Mouse (Mus musculus): Measurements from ENCODE around the gene Psd. TPM values are rescaled to one million over a fixed set of nuclear protein-coding genes. Genes with fewer than 3 reads are reported as not detected.
A peak's percentile ranks its signal among the peaks of the same experiment; 100 is the strongest.

Gene Psd
- polyA plus RNA-seq, 1 experiment from 2014 or later = 7.0 TPM

DNA sequence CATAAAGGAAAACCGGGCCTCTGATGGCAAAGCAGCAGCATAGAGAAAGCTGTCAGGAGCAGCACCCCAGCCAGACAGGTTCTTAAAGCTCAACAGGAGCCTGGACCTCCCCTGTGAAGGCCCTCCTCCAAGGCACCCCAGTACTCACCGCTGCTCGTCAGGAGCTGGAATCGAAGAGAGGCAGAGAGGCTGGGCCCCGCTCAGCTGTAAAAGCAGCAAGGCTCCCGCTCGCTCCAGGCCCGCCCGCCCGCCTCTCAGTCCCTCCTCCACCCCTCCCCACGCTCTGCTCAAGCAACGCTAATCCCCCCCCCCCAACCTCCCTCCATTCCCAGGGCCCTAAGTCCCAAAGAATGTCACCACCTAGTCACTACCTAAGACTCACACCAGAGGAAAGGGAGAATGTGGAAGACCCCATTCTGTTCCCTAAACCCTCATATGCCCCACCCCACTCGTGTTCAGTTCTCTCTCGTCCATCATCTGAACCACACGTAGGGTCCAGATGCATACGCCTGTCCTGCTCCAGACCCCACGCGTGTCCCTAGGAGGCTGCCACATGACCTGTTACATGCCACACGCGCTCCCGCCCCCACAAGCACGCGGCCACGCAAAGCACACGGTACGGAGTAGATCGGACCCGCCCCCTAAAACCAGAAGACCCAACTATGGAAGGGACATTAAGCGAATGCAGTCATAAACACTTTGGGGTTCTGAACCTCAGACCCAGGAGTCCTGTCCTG lies 769 bp downstream of the Psd start:
- H3K4me2 ChIP-seq = peak overlapping the region; percentile 100; the same call in 1 of the 2 replicates

DNA sequence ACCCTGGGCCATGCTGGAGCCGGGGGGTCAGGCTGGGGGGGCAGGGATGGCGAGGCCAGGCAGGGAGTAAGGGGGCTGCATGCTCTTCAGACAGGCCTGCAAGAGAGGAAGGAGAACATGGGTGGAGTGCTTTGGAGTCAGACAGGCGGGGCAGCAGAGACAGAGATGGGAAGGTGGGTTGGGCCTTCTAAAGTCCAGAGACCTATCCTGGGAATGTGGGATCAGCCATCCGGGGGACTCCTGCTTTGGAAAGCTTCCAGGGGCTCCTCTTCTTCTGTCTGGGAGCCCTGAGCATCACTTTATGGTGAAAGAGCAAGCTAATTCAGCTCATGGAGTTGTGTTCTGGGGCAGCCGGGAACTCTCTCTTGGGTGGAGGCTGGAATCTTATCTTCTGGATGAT lies 2.0 kb downstream of the Psd start:
- Histone ChIP-seq H3K9me3 (no peaks in the 10 kb centered on the region), H3K36me3 (no peaks in the 10 kb centered on the region), H3K9ac (no peak overlapping the region), H3K27me3 (peaks cover 77% of the 10 kb centered on the region), H3K4me3 (no peak overlapping the region), H3K27ac (no peak overlapping the region), H3K4me2 (no peak overlapping the region), H3K4me1 (peaks cover 27% of the 10 kb centered on the region)
- WGBS = 50% methylated on average over 5 of the region's 5 CpGs
- ATAC-seq (ENCODE audit: borderline replicate concordance, extremely low read depth, low FRiP score, low TSS enrichment) = no peak

More for the DNA sequence above, 769 bp downstream of the Psd start:
- Histone ChIP-seq H3K9me3 (no peaks in the 10 kb centered on the region), H3K27ac (no peak overlapping the region), H3K27me3 (peaks cover 65% of the 10 kb centered on the region), H3K4me1 (peaks cover 27% of the 10 kb centered on the region), H3K36me3 (peaks cover 8% of the 10 kb centered on the region; the same call in 1 of the 2 replicates), H3K9ac (no peak overlapping the region), H3K4me3 (no peak overlapping the region; the same call in 1 of the 2 replicates)
- ATAC-seq (ENCODE audit: borderline replicate concordance, extremely low read depth, low FRiP score, low TSS enrichment) = no peak
- 4% methylated on average over 29 of the region's 29 CpGs for WGBS

DNA sequence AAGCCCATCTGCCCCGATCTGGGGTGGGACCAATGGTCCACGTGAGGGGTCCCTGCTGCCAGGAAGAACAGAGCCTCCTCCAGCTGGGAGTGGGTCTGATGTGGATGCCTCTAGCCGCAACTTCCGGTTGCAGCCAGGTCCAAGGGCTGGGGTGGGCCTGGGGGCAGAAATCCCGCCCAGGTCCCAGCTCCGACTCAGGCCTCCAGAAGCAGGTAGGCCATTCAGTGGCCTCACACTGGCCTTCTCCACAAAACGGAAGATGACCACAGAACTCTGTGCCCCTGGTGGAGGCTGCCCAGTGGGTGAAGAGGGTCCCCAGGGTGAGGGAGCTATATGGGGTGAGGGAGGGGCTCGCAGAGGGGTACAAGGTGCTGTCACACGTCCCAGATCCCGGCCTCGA lies 2.6 kb downstream of the Psd start:
- H3K9me3 ChIP-seq = no peaks in the 10 kb centered on the region
- ATAC-seq (ENCODE audit: borderline replicate concordance, extremely low read depth, low FRiP score, low TSS enrichment) = no peak
- no peak overlapping the region for H3K4me3 ChIP-seq
- WGBS = 57% methylated on average over 11 of the region's 11 CpGs
- no peaks in the 10 kb centered on the region for H3K36me3 ChIP-seq
- H3K4me2 ChIP-seq = no peak overlapping the region
- H3K4me1 ChIP-seq = peaks cover 22% of the 10 kb centered on the region
- H3K27me3 ChIP-seq = peaks cover 83% of the 10 kb centered on the region
- no peak overlapping the region for H3K9ac ChIP-seq
- H3K27ac ChIP-seq = no peak overlapping the region

DNA sequence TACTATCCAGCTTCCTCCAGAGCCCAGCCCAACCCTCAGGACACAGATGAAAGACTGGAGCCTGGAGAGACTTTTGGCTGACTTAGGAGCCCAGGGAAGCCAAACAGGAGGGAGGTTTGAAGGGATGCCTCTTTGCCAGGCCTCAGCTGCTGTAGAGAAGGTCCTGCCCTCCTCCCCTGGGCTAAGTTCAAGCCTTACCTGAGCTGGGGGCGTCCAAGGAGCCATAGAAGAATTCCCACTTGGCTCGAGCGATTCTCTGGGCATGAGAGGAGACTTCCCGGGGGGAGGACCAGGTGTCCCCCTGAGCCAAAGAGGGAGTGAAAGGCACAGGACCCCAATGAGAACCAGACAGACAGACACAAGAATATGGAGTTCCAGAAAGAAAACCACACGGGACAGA lies 3.2 kb downstream of the Psd start:
- no peaks in the 10 kb centered on the region for H3K36me3 ChIP-seq
- no peak overlapping the region for H3K4me2 ChIP-seq
- peaks cover 89% of the 10 kb centered on the region for H3K27me3 ChIP-seq
- H3K9ac ChIP-seq = no peak overlapping the region
- WGBS = 66% methylated on average over 5 of the region's 5 CpGs
- H3K4me3 ChIP-seq = no peak overlapping the region
- H3K4me1 ChIP-seq = peaks cover 16% of the 10 kb centered on the region
- H3K27ac ChIP-seq = no peak overlapping the region
- no peaks in the 10 kb centered on the region for H3K9me3 ChIP-seq
- no peak for ATAC-seq (ENCODE audit: borderline replicate concordance, extremely low read depth, low FRiP score, low TSS enrichment)

DNA sequence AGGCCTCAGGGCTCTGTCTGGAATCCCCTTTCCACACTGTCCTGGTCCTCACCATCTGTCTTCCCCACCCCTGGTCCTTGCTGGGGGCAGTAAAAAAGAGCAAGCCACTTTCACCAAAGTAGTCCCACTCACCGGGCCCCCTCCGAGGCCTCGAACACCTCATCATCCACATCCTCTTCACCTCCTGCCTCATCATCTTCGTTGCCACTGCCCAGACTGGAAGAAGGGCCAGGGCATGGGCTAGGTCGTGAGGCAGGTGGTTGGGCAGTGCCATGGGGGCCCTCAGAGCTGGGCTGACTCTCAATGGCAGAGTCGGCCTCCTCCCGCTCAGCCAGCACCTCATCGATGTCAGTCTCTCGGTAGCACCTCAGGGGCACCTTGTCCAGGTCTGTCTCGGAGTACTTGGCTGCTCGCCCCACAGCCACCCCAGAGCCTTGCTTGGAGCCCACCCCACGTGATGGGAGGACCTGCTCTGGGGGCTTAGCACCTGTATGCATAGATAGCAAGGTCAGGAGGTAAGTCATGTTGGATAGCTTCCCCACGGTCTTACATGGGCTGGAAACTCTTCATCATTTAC lies 3.9 kb downstream of the Psd start:
- Histone ChIP-seq H3K9me3 (no peaks in the 10 kb centered on the region), H3K27ac (no peak overlapping the region), H3K4me1 (peaks cover 21% of the 10 kb centered on the region), H3K27me3 (peaks cover 96% of the 10 kb centered on the region), H3K36me3 (no peaks in the 10 kb centered on the region), H3K4me3 (no peak overlapping the region), H3K9ac (no peak overlapping the region), H3K4me2 (no peak overlapping the region)
- no peak for ATAC-seq (ENCODE audit: borderline replicate concordance, extremely low read depth, low FRiP score, low TSS enrichment)
- WGBS = 67% methylated on average over 13 of the region's 13 CpGs

DNA sequence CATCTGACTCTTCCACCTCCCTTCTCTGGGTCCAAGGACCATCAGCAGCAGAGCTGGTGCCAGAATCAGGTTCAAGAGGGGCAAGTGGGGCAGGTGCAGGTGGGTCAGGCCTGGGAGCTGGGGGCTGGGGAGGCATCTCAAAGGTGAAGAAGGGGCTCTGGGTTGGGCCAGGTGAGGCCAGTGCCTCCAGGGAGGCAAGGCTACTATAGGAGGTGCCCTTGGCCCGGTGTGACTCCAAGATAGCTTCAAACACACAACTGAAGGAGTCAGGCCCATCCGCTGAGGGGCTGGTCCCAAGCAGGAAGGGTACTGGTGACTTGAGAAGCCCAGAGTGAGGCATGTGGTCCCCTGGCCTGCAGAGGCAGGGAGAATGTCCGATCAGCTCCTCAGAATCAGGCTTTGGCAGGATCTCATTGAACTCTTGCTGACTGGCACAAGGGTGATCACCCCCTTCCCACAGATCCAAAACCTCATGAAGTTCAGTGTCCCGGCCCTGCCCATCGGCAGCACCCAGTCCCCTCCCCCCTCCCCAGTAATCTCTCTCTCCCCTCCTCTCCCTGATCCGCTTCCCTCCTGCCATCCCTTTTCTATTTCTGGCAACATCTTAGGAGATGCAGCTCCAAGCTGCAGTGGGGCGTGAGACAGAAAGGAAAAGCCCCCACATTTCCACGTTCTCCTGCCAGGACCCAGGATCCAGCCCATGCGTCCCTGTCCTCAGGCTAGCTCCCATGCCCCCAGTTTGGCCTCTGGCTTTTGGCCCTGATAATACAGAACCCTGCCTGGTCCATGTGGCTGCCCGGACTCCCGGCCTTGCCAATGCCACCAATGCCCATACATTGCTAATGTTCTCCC lies 4.6 kb downstream of the Psd start:
- no peak overlapping the region for H3K27ac ChIP-seq
- H3K9me3 ChIP-seq = no peaks in the 10 kb centered on the region
- H3K27me3 ChIP-seq = peaks cover 99% of the 10 kb centered on the region
- ATAC-seq (ENCODE audit: borderline replicate concordance, extremely low read depth, low FRiP score, low TSS enrichment) = no peak
- H3K4me3 ChIP-seq = no peak overlapping the region
- WGBS = 46% methylated on average over 11 of the region's 11 CpGs
- no peak overlapping the region for H3K4me2 ChIP-seq
- H3K36me3 ChIP-seq = no peaks in the 10 kb centered on the region
- no peak overlapping the region for H3K9ac ChIP-seq
- H3K4me1 ChIP-seq = peaks cover 22% of the 10 kb centered on the region

DNA sequence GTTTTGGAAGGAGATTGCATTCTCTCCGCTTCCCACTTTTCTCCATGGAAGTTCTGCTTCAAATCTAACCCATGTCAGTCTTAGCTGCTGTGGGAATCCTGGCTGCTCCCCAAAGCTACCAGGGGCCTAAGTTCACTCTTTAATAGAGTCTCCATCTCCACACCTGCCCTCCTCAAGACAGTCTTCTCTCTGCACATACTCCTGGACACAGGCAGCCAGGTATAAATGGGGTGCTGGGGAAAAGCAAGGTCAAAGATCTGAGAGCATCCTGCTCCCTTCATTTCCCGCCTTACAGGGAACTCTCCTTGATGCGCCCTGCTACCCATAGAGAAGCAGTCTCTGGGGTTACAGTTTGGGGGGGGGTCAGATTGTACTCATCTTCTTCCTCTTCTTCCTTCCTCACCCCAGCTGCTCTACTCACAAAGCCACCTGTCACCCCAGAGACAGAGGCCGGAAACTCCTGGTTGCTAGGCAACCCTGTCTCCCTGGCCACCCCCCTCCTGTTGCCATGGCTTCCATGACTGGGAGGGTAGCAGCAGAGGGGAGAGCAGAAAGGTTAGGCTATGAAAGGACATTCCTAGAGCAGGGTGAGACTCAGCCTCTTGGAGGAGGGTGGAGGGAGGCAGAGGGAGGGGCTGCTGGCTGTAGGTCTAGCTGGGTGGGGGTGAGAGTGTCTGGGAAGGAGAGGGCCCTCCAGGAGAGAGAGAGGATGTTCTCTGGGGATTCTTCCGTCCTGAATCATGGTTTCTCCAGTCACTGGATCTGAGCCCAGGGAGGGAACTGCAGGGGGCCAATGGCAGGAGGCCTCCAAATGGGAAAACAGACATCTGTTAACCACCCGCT lies 5.6 kb downstream of the Psd start:
- ATAC-seq (ENCODE audit: borderline replicate concordance, extremely low read depth, low FRiP score, low TSS enrichment) = no peak
- H3K27me3 ChIP-seq = peaks cover 99% of the 10 kb centered on the region
- H3K4me3 ChIP-seq = no peak overlapping the region
- peaks cover 15% of the 10 kb centered on the region for H3K4me1 ChIP-seq
- H3K9me3 ChIP-seq = no peaks in the 10 kb centered on the region
- 24% methylated on average over 6 of the region's 6 CpGs for WGBS
- no peak overlapping the region for H3K27ac ChIP-seq
- H3K4me2 ChIP-seq = no peak overlapping the region
- no peaks in the 10 kb centered on the region for H3K36me3 ChIP-seq
- H3K9ac ChIP-seq = no peak overlapping the region

DNA sequence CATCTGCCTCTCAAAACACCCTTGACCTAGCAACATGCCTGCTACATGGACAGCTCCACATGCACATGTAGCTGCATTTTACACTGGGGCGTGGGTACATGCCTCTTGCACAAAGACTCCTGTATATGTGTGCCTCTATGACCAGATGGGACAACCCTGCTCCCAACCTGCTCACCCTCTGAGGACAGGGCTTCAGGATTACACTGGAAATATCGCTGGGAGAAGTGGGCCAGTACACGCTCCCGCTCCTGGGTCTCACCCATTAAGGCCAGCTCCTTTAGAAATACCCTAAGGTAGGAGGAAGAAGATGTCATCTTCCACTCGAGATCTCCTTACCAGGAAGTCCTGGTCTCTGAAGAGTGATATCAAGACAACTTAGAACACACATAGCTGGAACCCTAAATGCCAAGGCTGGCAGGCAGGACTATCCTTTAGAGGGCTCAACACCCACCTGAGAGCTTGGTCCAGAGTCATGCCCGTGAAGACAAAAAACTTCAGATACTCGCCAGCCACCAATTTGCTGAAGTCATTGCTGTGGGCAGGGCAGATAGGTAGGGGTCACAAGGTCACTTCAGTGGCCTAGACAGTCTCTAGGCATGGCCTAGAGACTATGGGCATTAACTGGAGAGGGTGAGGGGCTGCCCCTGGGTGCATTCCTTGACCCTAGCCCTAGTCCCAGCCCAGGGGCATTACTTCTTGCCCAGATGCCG lies 6.7 kb downstream of the Psd start:
- Histone ChIP-seq H3K4me1 (peaks cover 15% of the 10 kb centered on the region), H3K4me2 (no peak overlapping the region), H3K9me3 (no peaks in the 10 kb centered on the region), H3K27me3 (peaks cover 99% of the 10 kb centered on the region), H3K4me3 (no peak overlapping the region), H3K9ac (no peak overlapping the region), H3K36me3 (no peaks in the 10 kb centered on the region), H3K27ac (no peak overlapping the region)
- WGBS = 69% methylated on average over 8 of the region's 8 CpGs
- ATAC-seq (ENCODE audit: borderline replicate concordance, extremely low read depth, low FRiP score, low TSS enrichment) = no peak

DNA sequence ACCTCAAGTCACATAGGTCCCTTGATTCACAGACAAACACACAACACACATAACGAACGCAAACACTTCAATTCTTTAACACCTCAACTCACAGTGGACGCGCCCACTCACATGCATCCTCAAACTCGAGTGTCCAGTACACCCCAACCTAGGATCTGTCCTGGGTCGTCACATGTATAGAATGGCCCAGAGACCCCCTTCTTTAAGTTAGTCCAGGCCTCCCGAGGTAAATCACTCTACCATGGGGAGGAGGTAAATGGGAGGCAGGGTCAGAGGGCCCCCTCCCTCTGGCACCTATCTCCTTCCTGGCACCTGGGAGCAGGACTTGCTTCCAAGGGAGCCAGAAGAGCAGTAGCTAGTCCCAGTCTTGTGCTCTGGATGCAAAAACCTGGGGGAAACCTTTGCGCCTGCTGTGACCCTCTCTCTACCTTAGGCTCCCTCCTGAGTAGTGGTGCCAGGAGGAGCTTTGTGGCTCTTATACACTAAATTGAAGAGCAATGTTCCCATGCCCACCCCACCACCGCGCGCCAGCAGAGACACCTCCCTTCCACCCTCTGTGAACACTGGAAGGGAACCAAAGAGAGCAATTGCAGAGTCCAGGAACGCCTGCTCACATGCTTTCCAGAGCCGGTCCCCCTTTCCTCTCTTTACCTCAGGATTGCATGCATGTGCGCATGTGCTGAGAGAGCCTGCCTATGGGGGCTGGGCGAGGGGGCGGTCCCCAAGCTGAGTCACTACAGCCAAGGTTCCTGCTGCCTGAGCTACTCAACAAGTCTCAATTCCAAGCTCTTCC lies 8.2 kb downstream of the Psd start:
- Histone ChIP-seq H3K27ac (no peak overlapping the region), H3K4me2 (peak overlapping the region; percentile 64), H3K9me3 (no peaks in the 10 kb centered on the region), H3K36me3 (no peaks in the 10 kb centered on the region), H3K27me3 (peaks cover 99% of the 10 kb centered on the region), H3K4me3 (no peak overlapping the region), H3K4me1 (peaks cover 22% of the 10 kb centered on the region), H3K9ac (no peak overlapping the region)
- no peak for ATAC-seq (ENCODE audit: borderline replicate concordance, extremely low read depth, low FRiP score, low TSS enrichment)
- WGBS = 9% methylated on average over 16 of the region's 16 CpGs

DNA sequence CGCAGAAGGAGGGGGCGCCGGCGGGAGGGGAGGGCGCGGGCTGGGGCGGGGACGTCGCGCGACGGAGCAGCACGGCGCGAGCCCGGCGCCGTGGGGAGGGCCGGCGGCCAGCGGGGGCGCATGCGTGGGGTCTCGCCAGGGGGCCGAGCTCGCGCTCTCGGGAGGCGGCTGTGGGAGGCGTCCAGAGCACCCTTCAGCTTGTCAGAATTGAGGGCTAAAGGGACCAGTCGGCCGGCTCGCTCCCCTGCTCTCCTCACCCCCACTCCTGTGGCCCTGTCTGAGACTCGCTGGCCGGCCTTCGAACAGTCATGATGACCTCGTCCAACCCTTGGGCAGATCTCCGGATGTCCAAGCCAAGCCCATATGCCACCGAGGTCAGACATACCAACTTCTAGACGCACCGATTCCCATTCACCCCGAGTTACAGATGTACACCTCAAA lies 8.9 kb downstream of the Psd start:
- no peak for ATAC-seq (ENCODE audit: borderline replicate concordance, extremely low read depth, low FRiP score, low TSS enrichment)
- peak overlapping the region; percentile 46 for H3K4me3 ChIP-seq
- no peaks in the 10 kb centered on the region for H3K9me3 ChIP-seq
- peaks cover 22% of the 10 kb centered on the region for H3K4me1 ChIP-seq
- no peaks in the 10 kb centered on the region for H3K36me3 ChIP-seq
- H3K9ac ChIP-seq = 0 out of 2 replicates have a peak overlapping the region, but pooled peaks have one; percentile 7
- peaks cover 99% of the 10 kb centered on the region for H3K27me3 ChIP-seq
- WGBS = 1% methylated on average over 35 of the region's 42 CpGs
- H3K4me2 ChIP-seq = peak overlapping the region; percentile 64
- no peak overlapping the region for H3K27ac ChIP-seq

All from lung, embryonic 15.5 days (tissue).